Mouse (Mus musculus): ENCODE measurements at regions not wholly inside any gene's neighbourhood (a gene's known extent, or its start where the extent isn't known, plus 50 kb on each side); places are given as distances from the start of the nearest gene placed in this dataset.

DNA sequence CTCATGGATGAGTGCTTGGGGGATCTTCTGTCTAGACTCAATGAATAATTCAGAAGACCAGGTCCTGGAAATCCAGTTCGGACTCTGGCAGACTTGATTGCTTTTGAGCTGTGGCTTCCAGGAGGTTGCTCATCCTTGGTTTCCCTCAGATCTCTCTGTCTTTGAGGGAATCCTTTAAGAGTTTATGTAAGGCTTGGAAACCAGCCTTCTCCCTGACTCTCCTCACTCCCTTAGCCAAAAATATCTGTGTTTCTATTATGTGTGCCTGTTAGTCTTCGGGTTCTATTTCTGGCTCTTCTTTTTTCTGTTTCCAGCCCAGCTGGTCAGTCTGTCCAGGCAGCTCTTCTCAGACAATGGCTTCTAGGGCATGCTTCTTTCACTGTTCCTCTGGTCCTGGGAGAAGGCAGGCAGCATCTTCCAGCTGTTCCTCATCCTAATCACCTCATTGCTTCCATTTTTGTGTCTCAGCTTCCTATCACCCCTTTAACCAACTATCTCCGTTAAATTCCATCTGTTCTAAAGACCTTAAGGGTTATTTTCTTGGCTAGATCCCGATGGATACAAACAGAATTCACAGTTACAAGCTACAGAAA, 139.3 kb upstream of the Vldlr start:
- no peak overlapping the region for H3K9ac ChIP-seq (ENCODE audit: low read depth, low read length)
- no peak overlapping the region for H3K4me3 ChIP-seq (ENCODE audit: low read depth, low read length)
- H3K27me3 ChIP-seq (replicated peaks; ENCODE audit: control insufficient read depth, insufficient read depth, low read length): no peaks in the 10 kb centered on the region
- H3K4me1 ChIP-seq (replicated peaks; ENCODE audit: control insufficient read depth, insufficient read depth, low read length): no peaks in the 10 kb centered on the region
- H3K36me3 ChIP-seq (ENCODE audit: control insufficient read depth, insufficient read depth): no peaks in the 10 kb centered on the region
- no peaks in the 10 kb centered on the region for H3K9me3 ChIP-seq (ENCODE audit: control insufficient read depth)
- H3K4me2 ChIP-seq (replicated peaks; ENCODE audit: low read depth): no peak overlapping the region
- H3K27ac ChIP-seq (ENCODE audit: low read depth, low read length): no peak overlapping the region
- no peak for TF ChIP-seq CTCF (IDR thresholded peaks at IDR 0.05; ENCODE audit: low read depth)
- ATAC-seq: no peak
- 50% methylated on average over 4 of the region's 4 CpGs for WGBS

DNA sequence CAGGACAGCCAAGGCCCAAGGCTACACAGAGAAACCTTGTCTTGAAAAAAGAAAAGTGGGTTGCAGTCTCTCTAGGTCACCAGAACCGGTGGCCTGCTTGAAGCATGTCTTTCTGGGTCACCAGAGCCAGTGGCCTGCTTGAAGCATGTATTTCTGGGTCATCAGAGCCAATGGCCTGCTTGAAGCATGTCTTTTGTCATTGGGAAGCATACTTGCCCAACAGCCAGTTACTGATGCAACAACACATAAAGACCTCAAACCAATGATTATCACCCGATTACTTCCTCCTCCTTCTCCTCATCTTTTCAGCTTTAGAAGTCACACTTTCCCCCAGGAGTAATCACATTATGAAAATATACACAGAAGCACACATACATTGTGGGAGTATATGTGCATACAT, 128.9 kb upstream of the Vldlr start:
- Histone ChIP-seq H3K9ac (ENCODE audit: low read depth, low read length) (no peak overlapping the region), H3K27me3 (replicated peaks; ENCODE audit: control insufficient read depth, insufficient read depth, low read length) (no peaks in the 10 kb centered on the region), H3K4me1 (replicated peaks; ENCODE audit: control insufficient read depth, insufficient read depth, low read length) (no peaks in the 10 kb centered on the region; the same call in 1 of the 2 replicates), H3K4me2 (replicated peaks; ENCODE audit: low read depth) (no peak overlapping the region), H3K27ac (ENCODE audit: low read depth, low read length) (no peak overlapping the region), H3K4me3 (ENCODE audit: low read depth, low read length) (no peak overlapping the region), H3K9me3 (ENCODE audit: control insufficient read depth) (no peaks in the 10 kb centered on the region), H3K36me3 (ENCODE audit: control insufficient read depth, insufficient read depth) (no peaks in the 10 kb centered on the region)
- no peak for TF ChIP-seq CTCF (IDR thresholded peaks at IDR 0.05; ENCODE audit: low read depth)
- WGBS: 81% methylated on average over 2 of the region's 2 CpGs
- no peak for ATAC-seq

DNA sequence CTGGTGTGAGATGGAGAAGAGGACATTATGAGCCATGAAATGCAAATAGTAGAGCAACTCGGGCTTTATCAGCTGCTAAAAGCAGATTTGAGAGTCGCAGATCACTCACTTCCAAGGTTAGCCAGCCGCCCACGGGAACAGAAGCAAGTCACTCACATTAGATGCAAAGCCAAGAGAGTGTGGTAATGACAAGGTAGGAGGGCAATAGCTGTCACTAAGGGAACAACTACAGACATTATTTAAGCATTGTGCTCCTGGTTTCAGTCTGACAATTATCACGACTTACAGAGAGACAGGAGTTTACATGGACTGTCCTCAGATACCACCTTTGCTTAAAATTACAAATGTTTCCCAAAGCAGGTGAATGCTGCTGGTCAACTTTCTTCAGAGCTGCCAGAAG, 128.5 kb upstream of the Vldlr start:
- no peak for ATAC-seq
- Histone ChIP-seq H3K27me3 (replicated peaks; ENCODE audit: control insufficient read depth, insufficient read depth, low read length) (no peaks in the 10 kb centered on the region), H3K9ac (ENCODE audit: low read depth, low read length) (no peak overlapping the region), H3K4me1 (replicated peaks; ENCODE audit: control insufficient read depth, insufficient read depth, low read length) (no peaks in the 10 kb centered on the region; the same call in 1 of the 2 replicates), H3K4me2 (replicated peaks; ENCODE audit: low read depth) (no peak overlapping the region), H3K27ac (ENCODE audit: low read depth, low read length) (no peak overlapping the region), H3K36me3 (ENCODE audit: control insufficient read depth, insufficient read depth) (no peaks in the 10 kb centered on the region), H3K4me3 (ENCODE audit: low read depth, low read length) (no peak overlapping the region), H3K9me3 (ENCODE audit: control insufficient read depth) (no peaks in the 10 kb centered on the region)
- TF ChIP-seq CTCF (IDR thresholded peaks at IDR 0.05; ENCODE audit: low read depth): no peak
- WGBS: 77% methylated on average over 5 of the region's 5 CpGs

DNA sequence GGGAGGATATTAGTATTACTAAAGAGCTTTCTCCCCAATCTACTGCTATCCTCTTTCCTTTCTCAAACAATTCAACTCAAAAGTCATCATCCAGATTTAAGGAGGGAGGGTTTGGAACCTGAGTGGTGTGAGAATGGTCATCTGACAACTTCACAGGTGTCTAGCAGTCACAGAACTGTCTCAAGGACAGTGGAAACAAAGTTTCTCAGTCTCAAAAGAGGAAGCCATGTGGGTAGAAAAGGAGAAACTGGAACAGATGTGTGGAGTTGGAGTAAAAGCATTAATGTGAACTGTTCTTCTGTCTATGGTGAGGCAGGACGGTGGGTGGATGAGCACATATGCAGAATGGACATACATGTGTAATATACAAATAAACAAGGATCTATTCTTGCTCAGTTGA, 127.2 kb upstream of the Vldlr start:
- Histone ChIP-seq H3K9me3 (ENCODE audit: control insufficient read depth) (no peaks in the 10 kb centered on the region), H3K36me3 (ENCODE audit: control insufficient read depth, insufficient read depth) (no peaks in the 10 kb centered on the region), H3K27me3 (replicated peaks; ENCODE audit: control insufficient read depth, insufficient read depth, low read length) (no peaks in the 10 kb centered on the region), H3K4me2 (replicated peaks; ENCODE audit: low read depth) (no peak overlapping the region), H3K27ac (ENCODE audit: low read depth, low read length) (no peak overlapping the region), H3K9ac (ENCODE audit: low read depth, low read length) (no peak overlapping the region), H3K4me1 (replicated peaks; ENCODE audit: control insufficient read depth, insufficient read depth, low read length) (no peaks in the 10 kb centered on the region; the same call in 1 of the 2 replicates), H3K4me3 (ENCODE audit: low read depth, low read length) (no peak overlapping the region)
- 91% methylated on average over 1 of the region's 1 CpGs for WGBS
- TF ChIP-seq CTCF (IDR thresholded peaks at IDR 0.05; ENCODE audit: low read depth): no peak
- ATAC-seq: no peak

DNA sequence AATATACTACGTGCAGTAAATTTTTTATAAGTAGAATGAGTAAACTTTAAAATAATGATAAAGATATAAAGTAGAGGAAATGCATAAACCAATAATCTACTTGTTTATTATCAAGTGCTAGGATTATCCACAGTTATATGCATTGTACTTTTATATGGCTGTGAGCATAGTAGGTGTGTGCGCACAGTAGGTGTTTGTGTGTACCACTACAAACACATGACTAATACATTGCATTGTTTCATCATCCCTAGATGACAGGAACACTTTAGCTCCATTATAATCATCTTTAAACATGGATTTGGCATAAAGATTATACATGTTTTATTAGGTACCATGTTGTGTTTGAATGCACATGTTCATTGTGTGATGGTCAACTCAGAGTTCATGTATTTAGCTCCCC, 124.7 kb upstream of the Vldlr start:
- Histone ChIP-seq H3K4me2 (replicated peaks; ENCODE audit: low read depth) (no peak overlapping the region), H3K27me3 (replicated peaks; ENCODE audit: control insufficient read depth, insufficient read depth, low read length) (no peaks in the 10 kb centered on the region), H3K27ac (ENCODE audit: low read depth, low read length) (no peak overlapping the region), H3K4me3 (ENCODE audit: low read depth, low read length) (no peak overlapping the region), H3K9me3 (ENCODE audit: control insufficient read depth) (no peaks in the 10 kb centered on the region), H3K9ac (ENCODE audit: low read depth, low read length) (no peak overlapping the region), H3K4me1 (replicated peaks; ENCODE audit: control insufficient read depth, insufficient read depth, low read length) (no peaks in the 10 kb centered on the region; the same call in 1 of the 2 replicates), H3K36me3 (ENCODE audit: control insufficient read depth, insufficient read depth) (no peaks in the 10 kb centered on the region)
- TF ChIP-seq CTCF (IDR thresholded peaks at IDR 0.05; ENCODE audit: low read depth): no peak
- 92% methylated on average over 2 of the region's 2 CpGs for WGBS
- ATAC-seq: no peak

DNA sequence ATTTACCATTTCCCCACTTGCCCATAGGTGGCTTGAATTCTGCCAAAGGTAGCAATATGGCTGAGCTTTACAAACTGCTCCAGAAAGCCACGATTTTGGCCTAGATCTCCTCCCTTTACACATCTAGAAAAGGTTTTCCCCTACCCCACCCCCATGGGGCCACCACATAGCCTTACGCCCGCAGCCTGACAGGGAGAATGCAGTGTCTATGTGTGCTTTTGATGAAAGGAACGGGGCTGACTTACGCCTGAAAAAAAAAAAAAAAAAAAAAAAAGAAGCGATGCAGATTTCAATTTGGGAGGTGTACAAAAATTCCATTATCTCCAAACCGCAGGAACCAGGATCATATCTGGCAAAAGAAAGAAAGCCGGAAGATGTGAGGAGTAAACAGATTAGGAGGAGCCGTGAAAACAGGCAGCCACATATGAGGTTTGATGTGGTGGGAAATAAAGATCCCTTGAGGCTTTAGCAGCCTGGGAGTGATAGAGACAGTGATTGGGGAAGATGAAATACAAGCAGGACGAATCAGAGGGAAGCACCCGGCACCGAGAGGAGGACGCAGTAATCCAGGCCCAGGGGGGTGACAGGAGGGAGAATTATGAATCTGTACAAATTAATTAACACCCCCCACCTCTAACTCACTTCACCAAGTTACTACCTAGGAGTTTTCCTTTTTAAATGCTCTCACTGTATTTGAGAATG, 121.4 kb upstream of the Vldlr start:
- Histone ChIP-seq H3K27me3 (replicated peaks; ENCODE audit: control insufficient read depth, insufficient read depth, low read length) (no peaks in the 10 kb centered on the region), H3K4me3 (ENCODE audit: low read depth, low read length) (no peak overlapping the region), H3K4me1 (replicated peaks; ENCODE audit: control insufficient read depth, insufficient read depth, low read length) (no peaks in the 10 kb centered on the region; the same call in 1 of the 2 replicates), H3K9ac (ENCODE audit: low read depth, low read length) (no peak overlapping the region), H3K9me3 (ENCODE audit: control insufficient read depth) (no peaks in the 10 kb centered on the region), H3K27ac (ENCODE audit: low read depth, low read length) (no peak overlapping the region), H3K4me2 (replicated peaks; ENCODE audit: low read depth) (no peak overlapping the region), H3K36me3 (ENCODE audit: control insufficient read depth, insufficient read depth) (no peaks in the 10 kb centered on the region)
- 86% methylated on average over 13 of the region's 13 CpGs for WGBS
- no peak for TF ChIP-seq CTCF (IDR thresholded peaks at IDR 0.05; ENCODE audit: low read depth)
- no peak for ATAC-seq

All from intestine, postnatal 0 days (tissue).